Mouse (Mus musculus) heart, postnatal 36 days (tissue): ENCODE measurements at regions not wholly inside any gene's neighbourhood (a gene's known extent, or its start where the extent isn't known, plus 50 kb on each side); places are given as distances from the start of the nearest gene placed in this dataset.
A peak's percentile ranks its signal among the peaks of the same experiment; 100 is the strongest.

ENCODE experiments used
- DNase-seq, 2 experiments: peaks; one replicate each; pipeline ENCODE4 v3.0.0; 2021 to 2022
- intact Hi-C: fragments of 180-260 bp; cut with DNase I; formaldehyde crosslinking; loops from one replicate; pipeline ENCODE4 v1.15.1; 2025

- intact Hi-C loops: no loop called here
- no peak for DNase-seq
These were observed 280.2 kb downstream of the Gm49356 start for GRCm38 (mm10) chr15:59169237-59169797.

DNA sequence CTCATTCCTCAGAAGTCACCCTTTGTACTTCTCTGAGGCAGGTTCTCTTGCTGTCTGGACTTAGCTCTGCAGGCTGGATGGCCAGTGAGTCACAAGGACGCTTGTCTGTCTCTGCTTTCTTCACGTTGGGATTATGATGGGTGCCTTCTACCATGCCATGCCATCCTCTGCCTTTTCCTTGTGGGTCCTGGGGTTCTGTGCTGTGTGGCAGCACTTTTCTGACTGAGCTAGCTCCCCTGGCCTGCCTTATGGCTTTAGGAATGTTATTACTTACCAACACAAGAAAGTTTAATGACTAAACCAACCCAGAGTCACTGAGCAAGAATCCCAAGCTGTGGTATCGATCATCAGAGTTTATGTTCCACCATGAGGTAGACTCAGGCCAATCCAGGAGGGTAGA, 280.7 kb downstream of the Gm49356 start:
- intact Hi-C loops: no loop called here
- no peak for DNase-seq

DNA sequence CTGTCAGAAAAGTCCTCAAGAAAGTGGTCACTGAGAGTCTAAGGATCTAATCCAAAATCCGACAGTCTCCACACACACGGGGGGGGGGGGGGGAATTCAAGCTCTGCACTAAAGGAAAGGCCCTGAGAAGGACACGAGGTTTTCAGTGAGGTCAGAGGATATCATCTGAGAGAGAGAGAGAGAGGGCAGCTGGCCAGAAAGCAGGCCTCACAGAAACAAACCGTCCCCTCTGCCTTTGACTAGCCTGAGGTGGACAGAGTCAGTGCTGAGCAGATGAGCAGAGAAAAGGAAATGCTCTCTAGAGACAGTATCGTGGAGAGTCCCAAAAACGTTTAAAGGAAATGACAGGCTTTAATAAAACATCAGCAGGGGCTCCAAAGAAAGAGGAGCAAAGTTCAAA, 282.0 kb downstream of the Gm49356 start:
- intact Hi-C loops: no loop called here
- DNase-seq: no peak

- DNase-seq: peak in 1 of 2 experiments; percentile 36
These were observed 284.6 kb downstream of the Gm49356 start for GRCm38 (mm10) chr15:59173452-59174245.

GRCm38 (mm10) chr15:59174246-59174751, 285.2 kb downstream of the Gm49356 start:
- DNase-seq: peak in 1 of 2 experiments; percentile 18
- intact Hi-C loops: no loop called here

More at GRCm38 (mm10) chr15:59173452-59174245, 284.6 kb downstream of the Gm49356 start:
- intact Hi-C loops: no loop called here

DNA sequence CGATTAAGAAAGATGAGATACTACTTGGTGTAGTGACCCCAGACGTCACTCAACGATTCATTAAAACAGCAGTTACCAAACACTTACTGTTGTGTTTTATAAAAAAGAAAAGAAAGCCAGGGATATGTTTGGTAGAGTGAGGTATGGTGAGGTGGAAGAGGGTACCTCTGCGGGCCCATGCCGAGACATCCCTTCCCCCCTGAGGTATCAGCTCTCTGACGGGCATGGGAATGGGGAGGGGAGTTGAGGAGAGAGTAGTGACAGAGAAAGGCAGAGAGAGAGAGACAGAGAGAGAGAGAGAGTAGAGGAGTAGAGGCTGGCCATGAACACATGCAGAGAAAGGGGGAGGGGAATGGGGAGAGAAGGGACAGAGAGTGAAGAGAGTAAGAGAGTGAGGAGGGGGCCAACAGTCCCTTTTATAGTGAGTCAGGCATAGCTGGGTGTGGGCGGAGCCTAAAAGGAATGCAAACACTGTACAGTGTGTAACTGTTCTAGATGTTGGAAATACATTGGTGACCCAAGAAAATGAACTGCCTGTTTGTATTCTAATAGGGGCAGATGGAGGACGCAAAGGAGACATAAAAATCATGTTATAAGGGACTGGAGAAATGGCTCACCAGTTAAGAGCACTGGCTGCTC, 285.9 kb downstream of the Gm49356 start:
- intact Hi-C loops: no loop called here

DNA sequence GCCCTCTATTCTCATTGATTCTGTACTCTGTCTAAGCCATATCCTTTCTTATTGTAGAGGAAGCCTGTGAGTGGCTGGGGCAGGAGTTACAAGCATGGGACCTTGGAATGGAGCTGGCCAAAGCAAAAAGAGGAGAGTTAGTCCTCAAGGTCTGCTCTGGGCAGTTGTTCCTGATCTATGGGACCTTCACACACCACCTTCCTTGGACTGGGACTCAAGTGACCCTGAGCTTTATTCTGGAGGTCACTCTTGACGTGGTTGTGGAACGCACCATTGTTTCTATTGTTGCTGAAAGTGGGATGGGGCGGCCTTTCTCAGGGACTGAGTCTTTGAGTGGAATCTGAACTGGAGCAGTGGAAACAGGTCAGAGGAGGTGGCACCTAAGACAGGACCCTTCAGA, 291.0 kb downstream of the Gm49356 start:
- intact Hi-C loops: no loop called here
- no peak for DNase-seq

More for the DNA sequence above, 285.9 kb downstream of the Gm49356 start:
- no peak for DNase-seq

DNA sequence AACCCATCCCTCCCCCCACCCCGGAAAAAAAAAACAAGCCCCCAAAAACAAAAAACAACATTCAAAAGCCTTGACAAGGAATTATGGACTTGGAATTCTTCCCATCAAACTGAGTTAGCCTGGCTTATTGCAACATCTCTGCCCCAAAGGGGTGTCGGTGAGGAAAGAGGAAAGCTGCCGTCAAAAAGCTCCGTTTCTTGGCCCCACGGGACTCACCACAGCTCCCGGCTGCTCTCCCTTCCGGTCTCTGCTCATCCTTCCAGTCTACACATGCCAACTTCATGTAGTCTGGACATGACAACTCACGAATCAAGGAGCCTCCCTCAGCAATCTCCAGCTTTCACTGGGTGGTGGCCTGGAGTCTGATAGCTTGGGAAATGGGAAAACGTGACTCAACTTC, 295.4 kb downstream of the Gm49356 start:
- intact Hi-C loops: no loop called here
- DNase-seq: no peak

GRCm38 (mm10) chr15:59187566-59187965, 298.5 kb downstream of the Gm49356 start:
- DNase-seq: no peak
- intact Hi-C loops: no loop called here

DNA sequence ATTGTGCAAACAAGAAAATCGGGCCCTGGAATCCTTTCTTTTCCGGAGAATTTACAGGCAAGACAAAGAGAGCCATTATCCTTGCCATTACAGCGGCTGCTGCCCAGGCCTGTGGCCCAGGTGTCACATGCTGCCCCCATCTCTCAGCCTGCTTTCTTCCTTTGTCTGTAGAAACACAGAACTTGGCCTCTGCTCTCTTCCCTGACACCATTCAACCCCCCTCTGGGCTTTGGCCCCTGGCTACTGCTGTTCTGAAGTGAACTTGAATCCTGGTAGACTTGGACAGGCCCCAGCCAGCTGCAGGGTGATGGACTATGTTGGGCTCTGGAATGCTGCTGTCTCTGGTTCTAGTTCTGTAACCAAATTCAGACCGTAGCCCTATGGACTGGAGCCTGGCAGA, 299.3 kb downstream of the Gm49356 start:
- peak in 1 of 2 experiments; percentile 22 for DNase-seq

GRCm38 (mm10) chr15:59190511-59190910, 301.4 kb downstream of the Gm49356 start:
- intact Hi-C loops: no loop called here
- DNase-seq: no peak

More for the DNA sequence above, 299.3 kb downstream of the Gm49356 start:
- intact Hi-C loops: no loop called here

GRCm38 (mm10) chr15:59194421-59194820, 305.3 kb downstream of the Gm49356 start:
- intact Hi-C loops: no loop called here
- DNase-seq: peak; percentile 58 to 70

GRCm38 (mm10) chr15:59196351-59196750, 307.3 kb downstream of the Gm49356 start:
- DNase-seq: no peak
- intact Hi-C loops: loop anchor here (2.0 to 5.0 kb wide), 3 partner anchors 51 to 116 kb away; no protein-coding TSS in a partner anchor

GRCm38 (mm10) chr15:59197455-59198391, 308.6 kb downstream of the Gm49356 start:
- intact Hi-C loops: loop anchor here (2.0 to 5.0 kb wide), 3 partner anchors 50 to 117 kb away; no protein-coding TSS in a partner anchor
- peak; percentile 56 to 75 for DNase-seq

- no peak for DNase-seq
- intact Hi-C loops: no loop called here
These were observed 312.3 kb downstream of the Gm49356 start for GRCm38 (mm10) chr15:59201386-59201785.

GRCm38 (mm10) chr15:59201894-59202670, 313.0 kb downstream of the Gm49356 start:
- DNase-seq: peak; percentile 44 to 54

GRCm38 (mm10) chr15:59203097-59203849, 314.2 kb downstream of the Gm49356 start:
- DNase-seq: no peak
- intact Hi-C loops: loop anchor here (2.0 kb wide), 2 partner anchors 150 to 228 kb away; no protein-coding TSS in a partner anchor

More at GRCm38 (mm10) chr15:59201894-59202670, 313.0 kb downstream of the Gm49356 start:
- intact Hi-C loops: loop anchor here (2.0 kb wide), 2 partner anchors 149 to 227 kb away; no protein-coding TSS in a partner anchor
